Mouse (Mus musculus) lung, adult 2 months (tissue): Measurements from ENCODE around the gene Spon1.

ENCODE experiments used
- CTCF ChIP-seq: fragments of 200-500 bp; IDR thresholded peaks from 2 replicates; pipeline ENCODE4 v1.5.1; 2011; ENCODE audit warnings: mild to moderate bottlenecking, low read length, control low read depth; ENCODE audit not compliant: insufficient read depth
- POLR2A ChIP-seq: fragments of 200-500 bp; IDR thresholded peaks from 2 replicates; pipeline ENCODE4 v1.6.1; 2011; ENCODE audit warnings: low read depth, mild to moderate bottlenecking, control low read depth, low read length, borderline replicate concordance; ENCODE audit errors: extremely low read depth

DNA sequence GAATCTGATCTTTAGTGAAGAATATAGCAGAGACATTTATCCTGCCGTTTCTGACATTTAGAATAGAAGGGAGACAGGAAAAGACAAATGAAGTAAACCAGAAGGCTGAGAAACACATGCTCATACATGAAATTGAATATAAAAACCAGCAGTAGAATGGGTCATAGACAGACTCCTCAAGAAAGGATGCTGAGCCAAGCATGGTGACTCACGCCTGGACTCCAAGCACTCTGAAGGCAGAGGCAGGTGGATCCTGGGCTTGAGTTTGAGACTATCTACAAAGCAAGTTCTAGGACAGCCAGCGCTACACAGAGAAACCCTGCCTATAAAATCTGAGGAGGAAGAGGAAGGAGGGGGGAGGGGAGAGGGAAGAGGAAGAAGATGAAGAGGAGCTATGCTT, 324.4 kb downstream of the Spon1 start:
- TF ChIP-seq CTCF (no peak), POLR2A (no peak)
